Mouse (Mus musculus) forebrain, embryonic 12.5 days (tissue): ENCODE data around the gene St6galnac4. TPM values are rescaled to one million over a fixed set of nuclear protein-coding genes. Genes with fewer than 3 reads are reported as not detected.

Experiments used
- ATAC-seq: fragments of 200-750 bp; cut with Nextera tagmentation; 2 replicates; pipeline ENCODE4 v1.8.0; 2017; ENCODE audit warnings: moderate TSS enrichment; ENCODE audit not compliant: low FRiP score
- H3K27ac ChIP-seq: fragments of 300-500 bp; sonication (generic); 2 replicates; pipeline ENCODE4 v1.5.1; 2016; ENCODE audit warnings: mild to moderate bottlenecking
- H3K27me3 ChIP-seq: fragments of 300-500 bp; sonication (generic); 2 replicates; pipeline ENCODE4 v1.6.1; 2016; ENCODE audit warnings: mild to moderate bottlenecking
- H3K36me3 ChIP-seq: fragments of 300-500 bp; sonication (generic); replicated peaks from 2 replicates; pipeline ENCODE4 v1.6.1; 2016; ENCODE audit warnings: mild to moderate bottlenecking
- H3K4me1 ChIP-seq: fragments of 300-500 bp; sonication (generic); 2 replicates; pipeline ENCODE4 v1.6.1; 2016
- H3K4me2 ChIP-seq: fragments of 300-500 bp; sonication (generic); 2 replicates; pipeline ENCODE4 v1.6.1; 2016; ENCODE audit warnings: mild to moderate bottlenecking, moderate library complexity
- H3K4me3 ChIP-seq: fragments of 300-500 bp; sonication (generic); replicated peaks from 2 replicates; pipeline ENCODE4 v1.5.1; 2016; ENCODE audit warnings: mild to moderate bottlenecking
- H3K9ac ChIP-seq: fragments of 300-500 bp; sonication (generic); 2 replicates; pipeline ENCODE4 v1.6.1; 2016; ENCODE audit warnings: mild to moderate bottlenecking
- H3K9me3 ChIP-seq: fragments of 300-500 bp; sonication (generic); 2 replicates; pipeline ENCODE4 v1.6.1; 2016
- WGBS: fragments of 180-500 bp; shearing (Covaris S2); methylation state at CpG from one replicate; pipeline ENCODE4 v1.1.7; 2016; 5-methylcytosine and 5-hydroxymethylcytosine counted together
- polyA plus RNA-seq: library from polyadenylated mRNA; unstranded; fragments of >200 nt; fragmentation: Nextera tagmentation; extraction: Ambion mirVana; gene quantifications from 2 replicates; pipeline ENCODE4 v1.2.1, GENCODE M21; 2016

The St6galnac4 gene
- polyA plus RNA-seq, 1 experiment from 2014 or later = 17.0 TPM

DNA sequence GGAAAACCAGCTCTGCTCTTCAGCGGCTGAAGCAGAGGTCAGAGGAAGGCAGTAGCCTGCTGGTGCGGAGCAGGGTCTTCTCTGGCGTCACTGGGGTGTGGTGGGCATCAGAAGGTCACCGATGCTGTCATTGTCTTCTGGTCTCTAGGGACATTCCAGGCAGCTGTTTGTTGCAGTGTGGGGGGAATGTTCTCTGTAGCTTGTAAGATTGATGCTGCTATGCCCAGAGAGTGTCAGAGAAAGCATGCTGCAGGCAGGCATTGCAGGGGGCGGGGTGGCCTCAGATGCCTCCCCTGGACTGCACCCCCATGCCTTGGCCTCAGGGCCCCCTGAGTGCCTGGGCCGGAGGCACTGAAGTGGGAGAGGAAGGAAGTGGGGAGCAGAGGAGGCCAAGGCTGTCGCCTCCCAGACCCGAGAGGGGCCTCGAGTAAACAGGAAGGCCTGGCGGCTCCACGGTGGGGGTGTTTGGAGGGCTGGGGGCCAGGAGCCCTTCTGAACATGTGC, 50.9 kb downstream of the St6galnac4 start:
- H3K4me1 ChIP-seq = peaks cover 9% of the 10 kb centered on the region
- no peaks in the 10 kb centered on the region for H3K9me3 ChIP-seq
- no peak overlapping the region for H3K4me3 ChIP-seq
- no peaks in the 10 kb centered on the region for H3K27me3 ChIP-seq
- no peak overlapping the region for H3K4me2 ChIP-seq
- 58% methylated on average over 11 of the region's 11 CpGs for WGBS
- H3K36me3 ChIP-seq = no peaks in the 10 kb centered on the region
- peak overlapping the region; percentile 29; the same call in 1 of the 2 replicates for H3K9ac ChIP-seq
- ATAC-seq = no peak
- H3K27ac ChIP-seq = no peak overlapping the region

DNA sequence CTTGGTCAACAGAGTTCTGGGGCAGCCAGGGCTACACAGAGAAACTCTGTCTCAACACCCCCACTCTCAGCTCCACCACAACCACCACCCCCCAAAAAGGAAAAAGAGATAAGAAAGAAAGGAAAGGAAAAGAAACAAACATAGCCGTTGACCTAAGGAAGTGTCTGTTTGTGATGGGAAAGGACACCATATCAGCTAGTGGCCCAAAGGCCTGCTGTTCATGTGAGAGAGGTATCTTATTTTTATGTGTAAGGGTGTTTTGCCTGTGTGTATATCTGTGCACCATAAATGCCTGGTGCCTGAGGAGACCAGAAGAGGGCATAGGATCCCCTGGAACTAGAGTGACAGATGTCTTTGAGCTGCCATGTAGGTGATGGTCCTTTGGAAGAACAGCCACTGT, 52.7 kb downstream of the St6galnac4 start:
- Histone ChIP-seq H3K36me3 (no peaks in the 10 kb centered on the region), H3K27ac (no peak overlapping the region), H3K4me1 (peaks cover 9% of the 10 kb centered on the region), H3K27me3 (no peaks in the 10 kb centered on the region), H3K4me2 (no peak overlapping the region), H3K4me3 (no peak overlapping the region), H3K9me3 (no peaks in the 10 kb centered on the region), H3K9ac (no peak overlapping the region)
- 89% methylated on average over 1 of the region's 1 CpGs for WGBS
- ATAC-seq = no peak

DNA sequence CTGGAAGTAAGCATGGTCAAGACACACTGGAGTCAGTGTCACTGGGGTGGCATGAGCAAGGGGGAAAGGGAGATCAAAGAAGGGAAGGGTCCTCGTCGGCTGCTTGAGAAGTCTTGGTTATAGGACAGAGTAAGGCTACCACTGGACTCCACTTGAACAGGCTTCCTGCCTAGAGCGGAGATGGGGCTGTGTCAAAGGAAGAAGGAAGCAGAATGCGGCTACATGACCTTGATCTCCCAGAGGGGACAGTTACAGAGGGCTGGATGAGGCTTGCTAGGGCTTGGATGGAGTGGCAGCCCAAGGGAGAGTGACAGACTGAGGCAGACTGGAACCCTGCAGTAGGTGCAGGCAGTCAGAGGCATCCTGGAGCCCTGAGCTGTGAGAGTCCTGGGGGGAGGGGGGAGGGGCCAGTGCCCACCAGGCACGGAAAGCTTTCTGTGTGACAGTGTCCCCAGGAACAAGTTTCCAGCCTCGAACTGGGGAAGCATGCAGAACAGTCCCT, 53.7 kb downstream of the St6galnac4 start:
- Histone ChIP-seq H3K36me3 (no peaks in the 10 kb centered on the region), H3K27me3 (no peaks in the 10 kb centered on the region), H3K27ac (no peak overlapping the region), H3K4me2 (no peak overlapping the region), H3K9me3 (no peaks in the 10 kb centered on the region), H3K4me3 (no peak overlapping the region), H3K4me1 (peaks cover 6% of the 10 kb centered on the region; the same call in 1 of the 2 replicates), H3K9ac (no peak overlapping the region)
- no peak for ATAC-seq
- WGBS = 66% methylated on average over 6 of the region's 6 CpGs

DNA sequence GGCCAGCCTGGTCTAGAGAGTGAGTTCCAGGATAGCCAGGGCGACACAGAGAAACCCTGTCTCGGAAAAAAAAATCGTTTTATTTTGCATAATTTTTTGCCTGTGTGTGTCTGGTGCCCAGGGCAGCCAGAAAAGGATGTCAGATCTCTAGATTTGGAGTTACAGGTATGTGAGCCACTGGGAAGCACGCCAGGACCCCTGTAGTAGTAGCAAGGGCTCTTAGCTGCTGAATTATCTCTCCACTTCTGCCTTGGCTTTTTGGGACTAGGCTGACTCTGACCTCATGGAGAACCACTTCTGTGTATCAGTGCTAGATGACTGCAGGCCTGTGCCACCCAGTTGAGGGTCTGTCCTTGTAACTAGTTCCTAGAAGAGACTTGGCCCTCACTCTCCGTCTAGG, 54.9 kb downstream of the St6galnac4 start:
- Histone ChIP-seq H3K27me3 (no peaks in the 10 kb centered on the region), H3K27ac (no peak overlapping the region), H3K9me3 (no peaks in the 10 kb centered on the region), H3K4me1 (peaks cover 6% of the 10 kb centered on the region; the same call in 1 of the 2 replicates), H3K9ac (no peak overlapping the region), H3K36me3 (no peaks in the 10 kb centered on the region), H3K4me3 (no peak overlapping the region), H3K4me2 (no peak overlapping the region)
- no peak for ATAC-seq
- WGBS = 86% methylated on average over 5 of the region's 5 CpGs

DNA sequence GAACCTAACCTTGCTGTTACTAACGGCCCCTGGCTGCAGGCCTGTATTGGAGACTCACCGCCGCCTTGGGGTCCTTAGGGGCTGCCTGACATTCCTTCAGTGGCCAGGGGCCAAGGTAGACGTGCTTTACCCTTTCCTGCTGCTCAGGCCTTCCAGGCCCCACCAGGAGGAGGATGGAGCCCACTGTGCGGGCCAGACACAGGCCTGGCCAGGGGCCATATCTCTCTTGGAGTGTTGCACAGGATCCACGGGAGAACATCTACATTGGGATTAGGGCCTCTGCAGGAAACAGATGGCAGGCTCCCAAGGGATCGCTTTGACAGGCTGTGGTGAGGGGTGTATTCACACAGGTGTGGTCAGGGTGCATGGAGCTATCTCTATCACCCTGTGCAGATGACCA, 55.9 kb downstream of the St6galnac4 start:
- Histone ChIP-seq H3K36me3 (no peaks in the 10 kb centered on the region), H3K27ac (no peak overlapping the region), H3K4me3 (no peak overlapping the region), H3K4me2 (no peak overlapping the region), H3K4me1 (peaks cover 3% of the 10 kb centered on the region; the same call in 1 of the 2 replicates), H3K9ac (no peak overlapping the region), H3K27me3 (no peaks in the 10 kb centered on the region), H3K9me3 (no peaks in the 10 kb centered on the region)
- ATAC-seq = no peak
- WGBS = 80% methylated on average over 7 of the region's 7 CpGs

DNA sequence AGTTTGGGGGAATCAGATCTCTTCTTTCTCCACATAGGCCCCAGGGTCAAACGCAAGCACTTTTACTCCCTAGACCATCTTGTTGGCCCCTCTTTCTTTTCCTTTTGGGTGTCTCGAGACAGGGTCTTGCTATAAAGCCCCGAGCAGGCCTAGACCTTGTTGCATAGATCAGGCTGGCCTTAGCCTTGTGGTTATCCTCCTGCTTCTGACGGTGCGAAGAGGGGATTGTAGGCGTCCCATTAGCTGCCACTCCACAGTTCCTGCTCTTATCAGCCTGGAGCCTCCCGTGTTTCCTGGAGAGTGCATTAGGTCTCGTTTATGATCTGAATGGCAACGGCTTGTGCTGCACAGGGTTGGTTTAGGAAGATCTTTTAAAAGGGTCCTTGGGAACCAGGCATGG, 57.2 kb downstream of the St6galnac4 start:
- ATAC-seq = no peak
- H3K9ac ChIP-seq = no peak overlapping the region
- no peak overlapping the region for H3K4me2 ChIP-seq
- H3K9me3 ChIP-seq = no peaks in the 10 kb centered on the region
- H3K27me3 ChIP-seq = no peaks in the 10 kb centered on the region
- no peak overlapping the region for H3K4me3 ChIP-seq
- no peak overlapping the region for H3K27ac ChIP-seq
- H3K4me1 ChIP-seq = no peaks in the 10 kb centered on the region
- no peaks in the 10 kb centered on the region for H3K36me3 ChIP-seq
- 82% methylated on average over 9 of the region's 9 CpGs for WGBS

DNA sequence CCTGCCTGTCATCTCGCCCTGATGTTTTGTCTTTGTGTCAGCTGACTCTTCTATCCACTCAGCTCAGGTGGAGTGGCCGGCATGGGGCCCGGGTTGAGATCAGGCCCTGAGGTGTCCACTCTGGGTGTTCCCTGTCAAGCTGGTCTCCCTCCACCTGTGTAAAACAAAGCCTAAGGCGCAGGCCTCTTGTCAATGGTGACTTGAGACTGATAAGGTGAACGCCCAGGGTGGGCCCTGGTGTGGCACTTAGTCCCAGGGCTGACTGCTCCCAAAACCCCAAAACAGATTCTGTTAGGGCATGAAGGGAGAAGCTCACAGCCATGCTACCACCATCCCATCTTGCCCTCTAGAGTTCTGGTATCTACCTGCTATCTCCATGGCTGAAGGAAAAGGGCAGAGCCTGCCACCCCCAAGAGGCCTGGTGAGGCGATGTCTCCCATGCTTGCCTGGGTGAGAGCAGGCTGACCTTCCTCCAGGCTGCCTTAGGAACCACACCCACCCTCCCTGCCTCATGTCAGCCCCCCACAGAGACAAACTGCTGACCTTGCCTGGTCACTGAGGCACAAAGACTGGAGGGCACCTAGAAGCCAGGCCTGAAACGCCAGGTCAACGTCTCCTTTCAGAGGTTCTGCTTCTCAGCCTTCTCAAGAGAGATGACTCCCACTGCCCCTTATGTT, 58.0 kb downstream of the St6galnac4 start:
- ATAC-seq = no peak
- Histone ChIP-seq H3K4me1 (no peaks in the 10 kb centered on the region), H3K9me3 (no peaks in the 10 kb centered on the region), H3K27me3 (no peaks in the 10 kb centered on the region), H3K4me3 (no peak overlapping the region), H3K4me2 (no peak overlapping the region), H3K27ac (no peak overlapping the region), H3K36me3 (no peaks in the 10 kb centered on the region), H3K9ac (no peak overlapping the region)
- WGBS = 81% methylated on average over 8 of the region's 8 CpGs

DNA sequence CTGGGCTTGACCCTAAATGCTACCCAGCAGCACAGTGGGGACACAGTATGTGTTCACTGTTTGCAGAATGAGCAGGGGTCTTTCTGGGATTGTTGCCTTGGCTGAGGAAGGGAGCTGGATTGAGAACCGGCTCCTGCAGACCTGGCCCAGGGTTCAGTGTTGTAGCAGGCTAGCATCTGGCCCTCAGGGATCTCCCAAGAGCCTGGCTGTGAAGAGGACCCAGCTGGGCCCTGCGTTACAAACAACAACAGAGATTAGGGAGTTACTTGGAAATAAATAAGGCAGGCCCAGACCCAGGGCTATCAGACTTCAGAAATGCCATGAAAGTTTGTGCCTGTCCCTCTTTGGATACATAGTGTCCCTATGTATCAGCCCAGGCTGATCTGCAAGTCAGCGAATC, 58.8 kb downstream of the St6galnac4 start:
- Histone ChIP-seq H3K4me2 (no peak overlapping the region), H3K4me3 (no peak overlapping the region), H3K4me1 (no peaks in the 10 kb centered on the region), H3K9me3 (no peaks in the 10 kb centered on the region), H3K27ac (no peak overlapping the region), H3K36me3 (no peaks in the 10 kb centered on the region), H3K27me3 (no peaks in the 10 kb centered on the region), H3K9ac (no peak overlapping the region)
- WGBS = 75% methylated on average over 3 of the region's 3 CpGs
- no peak for ATAC-seq

DNA sequence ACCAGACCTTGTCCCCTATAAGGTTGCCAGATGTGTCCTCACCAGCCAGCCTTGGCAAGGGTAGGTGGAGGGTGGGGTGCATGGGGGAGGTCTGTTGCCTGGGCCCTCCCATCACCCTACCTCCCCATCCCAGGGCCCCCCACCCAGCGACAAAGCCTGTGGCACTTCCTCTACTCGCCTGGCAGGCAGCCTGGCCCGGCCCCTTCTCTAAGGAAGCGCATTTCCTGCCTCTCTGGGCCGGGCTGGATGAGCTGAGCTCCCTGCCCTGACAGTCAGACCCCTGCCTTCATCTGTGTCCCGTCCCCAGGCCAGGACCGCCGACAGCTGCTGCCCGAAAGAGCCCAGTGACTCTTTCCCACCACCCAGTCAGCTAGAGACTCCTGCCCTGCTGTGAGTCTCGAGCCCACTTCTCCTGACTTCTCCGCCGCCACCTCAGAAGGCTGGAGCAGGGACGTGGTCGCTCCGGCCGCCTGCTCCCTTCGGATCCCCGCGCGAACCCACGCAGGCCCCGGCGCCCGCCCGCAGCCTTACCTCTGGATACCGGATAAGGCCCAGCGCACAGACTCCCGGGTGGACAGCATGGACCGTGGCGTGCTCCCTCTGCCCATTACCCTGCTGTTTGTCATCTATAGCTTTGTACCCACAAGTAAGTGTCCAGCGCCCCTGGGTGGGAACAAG, 59.6 kb downstream of the St6galnac4 start, which contains the start of gene Eng:
TSS of gene Eng (plus strand) at position 217 of the 678 bp plus-strand sequence.
- 63% methylated on average over 31 of the region's 31 CpGs for WGBS
- H3K27ac ChIP-seq = no peak within 1 kb of the TSS
- no peak for ATAC-seq

DNA sequence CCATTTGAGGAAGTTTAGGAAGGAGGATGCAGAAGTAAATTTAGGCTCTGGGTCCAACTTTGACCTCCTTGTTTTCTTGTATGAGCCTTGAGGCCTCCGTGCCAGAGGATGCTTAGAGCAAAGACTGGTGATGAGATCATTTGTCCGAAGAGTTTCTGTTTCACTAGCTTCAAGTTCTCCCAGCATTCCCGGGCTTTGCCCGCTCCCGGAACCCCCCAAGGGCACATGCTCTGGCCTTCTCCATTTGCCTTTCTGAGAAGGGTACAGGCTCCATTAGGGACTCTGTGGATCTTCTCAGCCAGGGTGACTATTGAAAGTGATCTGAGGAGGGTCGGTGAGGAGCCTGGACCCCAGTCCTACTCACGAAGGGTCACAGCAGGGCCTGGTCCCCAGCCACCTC, 60.5 kb downstream of the St6galnac4 start:
- no peak for ATAC-seq
- Histone ChIP-seq H3K27ac (no peak overlapping the region), H3K27me3 (no peaks in the 10 kb centered on the region), H3K4me2 (no peak overlapping the region), H3K4me1 (no peaks in the 10 kb centered on the region), H3K9ac (no peak overlapping the region), H3K4me3 (peak overlapping the region; percentile 11; the same call in 1 of the 2 replicates), H3K36me3 (no peaks in the 10 kb centered on the region), H3K9me3 (no peaks in the 10 kb centered on the region)
- 91% methylated on average over 7 of the region's 7 CpGs for WGBS

More for the DNA sequence above, 59.6 kb downstream of the St6galnac4 start, which contains the start of gene Eng:
- Histone ChIP-seq H3K4me2 (no peak within 1 kb of the TSS), H3K4me1 (no peaks in the 10 kb centered on the region), H3K9me3 (no peaks in the 10 kb centered on the region), H3K36me3 (no peaks in the 10 kb centered on the region), H3K27me3 (no peaks in the 10 kb centered on the region), H3K4me3 (peak within 1 kb of the TSS; percentile 11), H3K9ac (no peak within 1 kb of the TSS)
